Mouse (Mus musculus) liver, embryonic 14.5 days (tissue): Measurements from ENCODE around the gene Leng8. TPM values are rescaled to one million over a fixed set of nuclear protein-coding genes. Genes with fewer than 3 reads are reported as not detected.

Experiments used
- ATAC-seq: fragments of 200-750 bp; cut with Nextera tagmentation; 2 replicates; pipeline ENCODE4 v1.8.0; 2017; ENCODE audit warnings: moderate number of reproducible peaks, mild to moderate bottlenecking, moderate library complexity; ENCODE audit not compliant: insufficient read depth
- DNase-seq, 3 experiments: peaks; one replicate each; pipeline ENCODE4 v3.0.0-alpha.2; 2012 to 2013; ENCODE audit warnings: low read depth in 3 of 3, low spot score in 3 of 3
- H3K27ac ChIP-seq: fragments of 300-500 bp; sonication (generic); 2 replicates; pipeline ENCODE4 v1.5.1; 2014; ENCODE audit warnings: moderate library complexity, mild to moderate bottlenecking, control low read depth, inconsistent platforms
- H3K27me3 ChIP-seq: fragments of 300-500 bp; sonication (generic); 2 replicates; pipeline ENCODE4 v1.6.1; 2014; ENCODE audit warnings: mild to moderate bottlenecking, low read length, moderate library complexity; ENCODE audit not compliant: control insufficient read depth, insufficient read depth
- H3K36me3 ChIP-seq: fragments of 300-500 bp; sonication (generic); replicated peaks from 2 replicates; pipeline ENCODE4 v1.6.1; 2014; ENCODE audit warnings: low read depth; ENCODE audit not compliant: control insufficient read depth, insufficient read depth
- H3K4me1 ChIP-seq, 2 experiments: fragments of 200-500 bp in 1 of 2; fragments of 300-500 bp in 1 of 2; sonication (generic) in 1 of 2; replicated peaks; 2 replicates each; pipeline ENCODE4 v1.6.1; 2012 to 2014; ENCODE audit warnings: antibody characterized with exemption in 1 of 2, inconsistent platforms in 1 of 2, low read length in 1 of 2; ENCODE audit not compliant: control insufficient read depth in 2 of 2, insufficient read depth in 2 of 2
- H3K4me2 ChIP-seq: fragments of 300-500 bp; sonication (generic); 2 replicates; pipeline ENCODE4 v1.6.1; 2014; ENCODE audit warnings: low read depth, mild to moderate bottlenecking, control low read depth, moderate library complexity
- H3K4me3 ChIP-seq, 2 experiments: fragments of 200-500 bp in 1 of 2; fragments of 300-500 bp in 1 of 2; sonication (generic) in 1 of 2; 2 replicates each; pipeline ENCODE4 v1.5.1; 2012 to 2014; ENCODE audit warnings: low read depth in 2 of 2, low read length in 2 of 2, mild to moderate bottlenecking in 2 of 2, control low read depth in 1 of 2, inconsistent platforms in 1 of 2, moderate library complexity in 1 of 2; ENCODE audit not compliant: insufficient read depth in 1 of 2
- H3K9ac ChIP-seq: fragments of 300-500 bp; sonication (generic); replicated peaks from 2 replicates; pipeline ENCODE4 v1.6.1; 2014; ENCODE audit warnings: mild to moderate bottlenecking, control low read depth, moderate library complexity
- H3K9me3 ChIP-seq: fragments of 300-500 bp; sonication (generic); 2 replicates; pipeline ENCODE4 v1.6.1; 2016; ENCODE audit warnings: low read length, mixed read lengths; ENCODE audit not compliant: control insufficient read depth
- CTCF ChIP-seq: IDR thresholded peaks from 2 replicates; pipeline ENCODE4 v1.5.1; 2016; ENCODE audit warnings: antibody characterized with exemption, low read depth, control low read depth
- EP300 ChIP-seq: IDR thresholded peaks from 2 replicates; pipeline ENCODE4 v1.6.1; 2016; ENCODE audit warnings: antibody characterized with exemption, low read depth
- WGBS: fragments of 180-500 bp; shearing (Covaris S2); extraction: QIAGEN DNeasy Blood & Tissue Kit; methylation state at CpG from one replicate; pipeline ENCODE4 v1.1.7; 2014; ENCODE audit not compliant: insufficient replicate concordance; 5-methylcytosine and 5-hydroxymethylcytosine counted together
- polyA plus RNA-seq, 2 experiments: library from polyadenylated mRNA; depleted of rRNA in 1 of 2; stranded (reverse) in 1 of 2; unstranded in 1 of 2; fragments of >200 nt; fragmentation: Nextera tagmentation in 1 of 2; extraction: Ambion mirVana in 1 of 2; gene quantifications; 2 replicates each; pipeline versions ENCODE4 v1.2.1 to v1.2.3; 2012 to 2014

Gene Leng8
- polyA plus RNA-seq, 2 experiments: 12.5 to 52.6 TPM

GRCm38 (mm10) chr7:4132581-4132980 is 4.3 kb upstream of the Leng8 start:
- no peak overlapping the region for H3K9ac ChIP-seq

GRCm38 (mm10) chr7:4132998-4133397 is 3.8 kb upstream of the Leng8 start:
- Histone ChIP-seq H3K27ac (no peak overlapping the region), H3K4me2 (no peak overlapping the region), H3K4me3 (no peak overlapping the region), H3K27me3 (no peaks in the 10 kb centered on the region), H3K9me3 (no peaks in the 10 kb centered on the region), H3K4me1 (peaks cover 4% of the 10 kb centered on the region in 2 experiments; a peak in 3 of 4 replicates), H3K9ac (no peak overlapping the region), H3K36me3 (no peaks in the 10 kb centered on the region; the same call in 1 of the 2 replicates)
- 65% methylated on average over 7 of the region's 7 CpGs for WGBS
- no peak for ATAC-seq
- DNase-seq: no peak
- TF ChIP-seq CTCF (no peak), EP300 (no peak)

More at GRCm38 (mm10) chr7:4132581-4132980, 4.3 kb upstream of the Leng8 start:
- H3K4me1 ChIP-seq: peaks cover 0 to under 1% of the 10 kb centered on the region in 2 experiments; a peak in 3 of 4 replicates
- 82% methylated on average over 3 of the region's 3 CpGs for WGBS
- no peak overlapping the region for H3K4me3 ChIP-seq
- no peak for TF ChIP-seq EP300
- TF ChIP-seq CTCF: no peak
- DNase-seq: no peak
- no peaks in the 10 kb centered on the region for H3K27me3 ChIP-seq
- no peaks in the 10 kb centered on the region for H3K9me3 ChIP-seq
- H3K27ac ChIP-seq: no peak overlapping the region
- no peaks in the 10 kb centered on the region for H3K36me3 ChIP-seq
- no peak for ATAC-seq
- H3K4me2 ChIP-seq: no peak overlapping the region

GRCm38 (mm10) chr7:4134911-4135310 is 1.9 kb upstream of the Leng8 start:
- no peak overlapping the region for H3K9ac ChIP-seq
- WGBS: 65% methylated on average over 5 of the region's 5 CpGs
- DNase-seq: no peak
- no peaks in the 10 kb centered on the region for H3K9me3 ChIP-seq
- no peak overlapping the region for H3K27ac ChIP-seq
- H3K27me3 ChIP-seq: no peaks in the 10 kb centered on the region
- peaks cover 6 to 8% of the 10 kb centered on the region in 2 experiments; a peak in 3 of 4 replicates for H3K4me1 ChIP-seq
- TF ChIP-seq CTCF: no peak
- TF ChIP-seq EP300: no peak
- no peak for ATAC-seq
- H3K4me3 ChIP-seq: no peak overlapping the region
- H3K36me3 ChIP-seq: peaks cover 18% of the 10 kb centered on the region
- H3K4me2 ChIP-seq: no peak overlapping the region

GRCm38 (mm10) chr7:4136404-4136770 is 452 bp upstream of the Leng8 start:
- Histone ChIP-seq H3K9ac (peak overlapping the region; percentile 73), H3K36me3 (peaks cover 32% of the 10 kb centered on the region), H3K4me1 (peaks cover 6 to 8% of the 10 kb centered on the region in 2 experiments; a peak in 3 of 4 replicates), H3K4me3 (peak overlapping the region; percentile 80 to 85), H3K27ac (peak overlapping the region; percentile 84), H3K9me3 (no peaks in the 10 kb centered on the region), H3K4me2 (peak overlapping the region; percentile 95), H3K27me3 (no peaks in the 10 kb centered on the region)
- DNase-seq (peak in 1 of 3 experiments; percentile 36), ATAC-seq (peak; percentile 17)
- WGBS: 2% methylated on average over 16 of the region's 16 CpGs
- TF ChIP-seq CTCF: no peak
- no peak for TF ChIP-seq EP300

GRCm38 (mm10) chr7:4137746-4138145 is 907 bp downstream of the Leng8 start:
- Histone ChIP-seq H3K9ac (peak overlapping the region; percentile 97), H3K4me1 (peaks cover 6 to 8% of the 10 kb centered on the region in 2 experiments; a peak in 3 of 4 replicates), H3K4me2 (peak overlapping the region; percentile 95), H3K27me3 (no peaks in the 10 kb centered on the region), H3K4me3 (peak overlapping the region; percentile 78 to 85), H3K27ac (no peak overlapping the region), H3K9me3 (no peaks in the 10 kb centered on the region), H3K36me3 (peaks cover 46% of the 10 kb centered on the region)
- 43% methylated on average over 3 of the region's 3 CpGs for whole genome bisulfite sequencing
- DNase-seq: no peak
- TF ChIP-seq EP300 (no peak), CTCF (no peak)
- ATAC-seq: no peak
